Mouse (Mus musculus) lung, postnatal 0 days (tissue): Measurements from ENCODE around the gene Gata1.

ENCODE experiments used
- CTCF ChIP-seq: IDR thresholded peaks from 2 replicates; pipeline ENCODE4 v1.5.1; 2016; ENCODE audit warnings: antibody characterized with exemption, mild to moderate bottlenecking
- EP300 ChIP-seq: IDR thresholded peaks from 2 replicates; pipeline ENCODE4 v1.6.1; 2016; ENCODE audit warnings: antibody characterized with exemption, mild to moderate bottlenecking, control low read depth

DNA sequence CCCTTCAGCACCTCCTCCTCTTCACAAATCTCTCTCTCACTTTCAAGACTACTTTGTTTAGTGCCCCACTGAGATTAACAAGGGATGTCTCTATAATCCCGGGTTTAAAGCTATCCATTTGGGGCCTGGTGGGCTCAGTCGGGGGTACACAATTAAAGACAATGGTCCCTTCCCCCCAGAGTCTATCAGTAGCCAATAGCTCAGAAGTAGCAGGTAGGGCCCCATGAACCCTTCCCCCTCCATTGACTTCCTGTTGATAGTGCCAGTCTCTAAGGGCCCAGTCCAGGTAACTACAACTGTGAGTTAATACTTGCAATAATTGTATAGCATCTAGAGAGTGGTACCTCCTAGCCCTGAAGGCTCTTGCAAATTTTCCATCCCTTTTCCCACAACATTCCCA, 35.3 kb upstream of the Gata1 start:
- no peak for TF ChIP-seq CTCF
- TF ChIP-seq EP300: no peak
